Mouse (Mus musculus) kidney, postnatal 10 days (tissue): ENCODE measurements around the gene Ddx59.

Source experiments
- DNase-seq: peaks from one replicate; pipeline ENCODE4 v3.0.0; 2021; ENCODE audit warnings: mixed read lengths

Ddx59 gene

DNA sequence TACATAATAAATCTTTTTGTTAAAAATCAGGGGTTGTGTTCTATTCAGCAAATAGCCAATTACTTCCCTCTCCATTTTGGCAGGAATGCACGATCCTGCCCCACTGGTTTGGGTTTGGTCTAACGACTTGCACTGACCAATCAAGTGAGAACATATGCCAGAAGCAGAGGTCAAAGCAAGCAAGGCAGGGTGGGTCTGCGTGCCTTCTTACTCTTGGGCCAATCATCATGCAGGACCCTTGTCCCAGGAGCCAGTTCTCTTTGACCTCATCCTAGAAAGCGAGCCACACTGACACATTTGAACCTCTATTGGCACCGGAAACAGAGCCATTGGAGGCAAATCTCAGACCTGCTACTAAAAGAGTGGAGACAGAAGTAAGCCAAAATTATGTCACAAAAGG lies 35.1 kb downstream of the Ddx59 start:
- DNase-seq, result no peak

DNA sequence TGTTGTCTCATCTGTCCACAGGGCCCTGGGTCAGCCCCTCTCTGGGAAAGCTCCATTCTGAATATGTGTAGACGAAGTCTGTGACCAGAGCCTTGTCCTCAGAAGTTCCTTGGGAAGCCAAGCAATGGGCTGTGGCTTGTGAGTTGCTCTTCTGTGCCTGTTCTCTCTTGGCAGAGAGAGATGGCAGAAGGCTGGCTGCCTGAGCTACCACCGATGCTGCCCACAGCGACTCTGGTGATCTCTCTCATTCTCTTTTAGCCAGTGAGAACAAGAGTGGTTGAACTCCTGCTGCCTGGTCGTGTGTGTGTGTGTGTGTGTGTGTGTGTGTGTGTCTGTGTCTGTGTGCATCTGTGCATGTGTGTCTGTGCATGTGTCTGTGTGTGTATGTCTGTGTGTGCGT lies 37.4 kb downstream of the Ddx59 start:
- no peak for DNase-seq

GRCm38 (mm10) chr1:136455756-136456585 lies 40.9 kb downstream of the Ddx59 start:
- no peak for DNase-seq

DNA sequence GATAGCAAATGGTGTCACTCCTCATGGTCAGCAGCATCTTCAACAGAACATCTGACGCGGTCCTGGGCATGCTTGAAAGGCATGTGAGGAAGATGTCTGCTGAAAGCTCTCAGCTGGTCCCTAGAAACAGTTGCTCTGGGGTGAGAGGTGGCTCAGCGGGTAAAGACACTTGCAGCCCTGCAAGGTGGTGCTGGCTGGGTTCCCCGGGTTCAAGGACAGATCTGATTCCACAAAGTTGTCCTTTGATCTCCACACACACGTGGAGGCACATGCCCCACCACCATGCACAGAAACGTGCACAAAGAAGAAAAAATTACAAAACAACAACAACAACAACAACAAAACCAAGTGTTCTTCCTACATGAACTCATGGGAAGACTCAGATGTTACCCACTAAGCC lies 41.7 kb downstream of the Ddx59 start:
- no peak for DNase-seq

- no peak for DNase-seq
These were observed 42.3 kb downstream of the Ddx59 start for GRCm38 (mm10) chr1:136457403-136457802.

DNA sequence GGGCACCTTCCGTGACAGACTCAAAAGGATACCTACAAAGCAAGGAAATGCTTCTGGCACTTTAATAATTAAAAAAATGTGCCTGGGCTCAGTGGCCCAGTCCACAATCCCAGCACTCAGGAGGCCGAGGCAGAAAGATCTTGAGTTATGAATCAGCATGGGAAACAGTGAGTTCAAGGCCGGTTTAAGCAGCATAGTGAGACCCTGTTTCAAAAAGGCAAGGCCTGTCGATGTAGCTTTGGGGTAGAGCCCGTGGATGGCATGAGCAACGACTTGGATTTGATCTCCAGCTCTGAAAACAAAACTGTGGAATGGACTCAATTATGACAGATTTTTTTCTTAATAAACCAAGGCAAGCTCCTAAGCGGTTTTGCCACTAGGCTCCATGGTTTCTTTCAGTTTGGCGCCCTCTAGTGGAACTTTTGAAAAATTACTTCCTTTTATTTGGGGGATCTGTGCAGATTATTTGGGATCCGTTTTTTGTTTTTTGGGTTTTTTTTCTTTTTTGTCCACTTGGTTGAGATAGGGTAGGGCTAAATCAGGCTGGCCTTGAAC lies 43.7 kb downstream of the Ddx59 start:
- DNase-seq, result peak; percentile 15

DNA sequence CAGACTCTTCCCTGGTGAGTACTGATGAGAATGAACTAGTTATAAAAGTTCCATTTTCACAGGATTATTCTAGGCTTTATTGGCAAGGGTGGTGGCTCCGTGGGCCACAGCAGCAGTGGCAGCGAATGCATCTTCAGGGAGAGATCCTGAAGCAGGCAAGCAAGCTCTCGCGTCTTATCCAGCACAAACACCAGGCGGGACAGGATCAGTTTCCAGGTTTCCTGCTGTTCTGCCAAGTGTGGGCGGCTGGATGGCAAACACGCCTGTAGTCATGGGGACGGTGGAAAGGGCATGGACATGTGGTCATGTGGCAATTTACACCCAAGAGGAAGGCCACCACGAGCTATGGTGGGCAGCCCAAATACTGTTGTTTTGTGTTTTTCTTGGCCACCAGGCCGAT lies 47.4 kb downstream of the Ddx59 start:
- no peak for DNase-seq

DNA sequence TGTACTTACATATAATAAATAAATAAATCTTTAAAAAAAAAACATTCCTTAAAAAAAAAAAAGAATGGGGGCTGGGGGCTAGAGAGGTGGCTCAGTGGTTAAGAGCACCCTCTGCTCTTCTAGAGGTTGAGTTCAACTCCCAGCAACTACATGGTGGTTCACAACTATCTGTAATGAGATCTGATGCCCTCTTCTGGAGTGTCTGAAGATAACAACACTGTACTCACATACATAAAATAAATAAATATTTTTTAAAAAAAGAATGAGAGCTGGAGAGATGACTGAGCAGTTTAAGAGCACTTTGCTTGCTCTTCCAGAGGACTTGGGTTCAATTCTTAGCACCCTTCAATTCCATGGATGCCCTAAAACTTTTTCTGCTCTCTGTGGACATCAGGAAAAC lies 50.1 kb downstream of the Ddx59 start:
- no peak for DNase-seq

GRCm38 (mm10) chr1:136466143-136466811 lies 51.2 kb downstream of the Ddx59 start, which contains the start of gene Kif14:
Gene Kif14 (plus strand): TSS chr1:136466343.
- peak; percentile 97 for DNase-seq

DNA sequence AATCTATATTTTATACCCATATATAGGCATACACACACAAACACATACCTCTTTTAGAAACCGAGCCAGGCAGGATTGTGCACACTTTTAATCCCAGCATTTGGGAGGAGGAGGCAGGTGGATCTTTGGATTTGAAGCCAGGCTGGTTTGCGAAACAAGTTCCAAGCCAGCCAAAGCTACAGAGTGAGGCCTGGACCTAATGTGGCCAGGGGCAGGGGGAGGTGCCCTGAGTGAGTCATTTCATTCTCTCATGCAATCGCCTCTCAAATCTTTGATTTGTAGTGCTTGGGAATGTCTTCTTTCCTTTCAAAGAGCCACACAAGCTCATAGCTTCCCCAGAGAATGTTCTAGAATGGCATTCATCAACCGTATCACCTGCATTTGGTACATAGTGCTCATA lies 54.3 kb downstream of the Ddx59 start:
- DNase-seq, result no peak

- DNase-seq, result no peak
These were observed 55.4 kb downstream of the Ddx59 start for GRCm38 (mm10) chr1:136470471-136470870.
